Mouse (Mus musculus) olfactory bulb, adult 2 months (tissue): Measurements from ENCODE around the gene Mindy4.

ENCODE experiments used
- CTCF ChIP-seq: fragments of 200-500 bp; IDR thresholded peaks from 2 replicates; pipeline ENCODE4 v1.5.1; 2012; ENCODE audit warnings: low read depth, mild to moderate bottlenecking, low read length, moderate library complexity; ENCODE audit not compliant: insufficient read depth
- POLR2A ChIP-seq: fragments of 200-500 bp; IDR thresholded peaks from 2 replicates; pipeline ENCODE4 v1.6.1; 2012; ENCODE audit warnings: mild to moderate bottlenecking, low read depth, low read length, moderate library complexity; ENCODE audit not compliant: insufficient read depth

- TF ChIP-seq CTCF, result no peak
- no peak for TF ChIP-seq POLR2A
These were observed 29.5 kb downstream of the Mindy4 start for GRCm38 (mm10) chr6:55232524-55233264.
